Mouse (Mus musculus): ENCODE data around the gene Prmt9. TPM values are rescaled to one million over a fixed set of nuclear protein-coding genes. Genes with fewer than 3 reads are reported as not detected.
A peak's percentile ranks its signal among the peaks of the same experiment; 100 is the strongest.

Gene Prmt9
- total RNA-seq (2014; fragmentation: Nextera tagmentation) (30.6 and 34.9 TPM in 2 replicates), total RNA-seq (2017) (35.5 and 36.8 TPM in 2 replicates), polyA plus RNA-seq (2012) (5.5 and 6.2 TPM in 2 replicates)

DNA sequence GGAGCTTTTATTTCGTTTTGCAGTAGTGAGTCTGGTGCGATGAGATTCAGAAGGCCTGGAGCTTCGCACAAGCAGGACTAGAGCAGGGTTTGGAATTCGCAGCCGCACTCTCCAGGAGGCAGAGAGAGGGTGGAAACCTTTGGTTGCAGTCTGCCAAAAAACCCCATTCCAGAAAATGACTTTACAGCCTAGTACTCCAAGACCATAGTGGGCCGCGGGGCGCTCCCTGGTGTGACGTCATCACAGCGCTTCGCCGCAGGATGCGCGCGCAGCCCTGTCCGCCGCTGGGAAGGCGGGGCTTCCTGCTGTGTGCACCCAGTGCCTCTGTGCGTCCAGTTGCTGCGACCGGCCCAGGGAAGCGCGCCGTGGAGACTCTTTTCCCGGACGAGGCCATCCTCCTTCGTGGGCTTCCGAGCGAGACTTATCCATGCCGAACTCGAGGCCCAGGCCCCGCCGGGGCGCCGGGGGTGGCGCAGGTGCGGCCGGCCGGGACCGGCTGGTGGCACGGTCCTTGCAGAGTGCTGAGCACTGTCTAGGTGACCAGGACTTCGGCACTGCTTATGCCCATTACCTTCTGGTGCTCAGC is at the start of gene Prmt9:
TSS of gene Prmt9 (plus strand) at position 277 of the 586 bp plus-strand sequence.
- TF ChIP-seq CTCF (IDR thresholded peaks at IDR 0.05; ENCODE audit: low read depth, low read length) (no peak), GATA1 (IDR thresholded peaks at IDR 0.05; ENCODE audit: borderline replicate concordance, low read length) (no peak), GATA2 (IDR thresholded peaks at IDR 0.05; ENCODE audit: borderline replicate concordance, low read depth, low read length) (no peak), POLR2AphosphoS5 (IDR thresholded peaks at IDR 0.05; ENCODE audit: insufficient replicate concordance, low read depth, low read length) (no peak), TAL1 (conservative IDR thresholded peaks at IDR 0.05; ENCODE audit: low read depth, low read length) (no peak)
- Histone ChIP-seq H3K27me3 (ENCODE audit: insufficient read depth, low read length) (no peaks in the 10 kb centered on the region), H3K36me3 (replicated peaks) (peaks cover 32% of the 10 kb centered on the region), H3K9me3 (replicated peaks) (peaks cover 13% of the 10 kb centered on the region), H3K4me3 (ENCODE audit: low read depth, low read length) (peak within 1 kb of the TSS; percentile 93), H3K4me1 (ENCODE audit: insufficient read depth, low read depth, low read length) (peaks cover 37% of the 10 kb centered on the region)
- ATAC-seq (ENCODE audit: extremely low read depth, insufficient number of reproducible peaks, low FRiP score, poor library complexity, severe bottlenecking) (peak; percentile 58; the same call in 1 of the 2 replicates), DNase-seq (ENCODE audit: low spot score) (peak; percentile 88)

GRCm38 (mm10) chr8:77500264-77500663 is 48.9 kb upstream of the Prmt9 start:
- peaks cover 44% of the 10 kb centered on the region for H3K4me1 ChIP-seq (ENCODE audit: insufficient read depth, low read depth, low read length)
- H3K9me3 ChIP-seq (replicated peaks) = no peaks in the 10 kb centered on the region
- peaks cover 40% of the 10 kb centered on the region for H3K36me3 ChIP-seq (replicated peaks)
- ATAC-seq (ENCODE audit: extremely low read depth, insufficient number of reproducible peaks, low FRiP score, poor library complexity, severe bottlenecking) (no peak), DNase-seq (ENCODE audit: low spot score) (no peak)
- H3K27me3 ChIP-seq (ENCODE audit: insufficient read depth, low read length) = no peaks in the 10 kb centered on the region
- TF ChIP-seq TAL1 (conservative IDR thresholded peaks at IDR 0.05; ENCODE audit: low read depth, low read length) (no peak), POLR2AphosphoS5 (IDR thresholded peaks at IDR 0.05; ENCODE audit: insufficient replicate concordance, low read depth, low read length) (no peak)
- H3K4me3 ChIP-seq (ENCODE audit: low read depth, low read length) = no peak overlapping the region

GRCm38 (mm10) chr8:77501131-77501530 is 48.1 kb upstream of the Prmt9 start:
- H3K4me1 ChIP-seq (ENCODE audit: insufficient read depth, low read depth, low read length) = peaks cover 37% of the 10 kb centered on the region
- TF ChIP-seq POLR2AphosphoS5 (IDR thresholded peaks at IDR 0.05; ENCODE audit: insufficient replicate concordance, low read depth, low read length) (no peak), CTCF (IDR thresholded peaks at IDR 0.05; ENCODE audit: low read depth, low read length) (no peak), GATA1 (IDR thresholded peaks at IDR 0.05; ENCODE audit: borderline replicate concordance, low read length) (no peak), TAL1 (conservative IDR thresholded peaks at IDR 0.05; ENCODE audit: low read depth, low read length) (no peak)
- ATAC-seq (ENCODE audit: extremely low read depth, insufficient number of reproducible peaks, low FRiP score, poor library complexity, severe bottlenecking) (no peak), DNase-seq (ENCODE audit: low spot score) (no peak)
- H3K4me3 ChIP-seq (ENCODE audit: low read depth, low read length) = no peak overlapping the region
- H3K27me3 ChIP-seq (ENCODE audit: insufficient read depth, low read length) = no peaks in the 10 kb centered on the region
- peaks cover 40% of the 10 kb centered on the region for H3K36me3 ChIP-seq (replicated peaks)
- no peaks in the 10 kb centered on the region for H3K9me3 ChIP-seq (replicated peaks)

- no peak overlapping the region for H3K4me3 ChIP-seq (ENCODE audit: low read depth, low read length)
- peaks cover 28% of the 10 kb centered on the region for H3K4me1 ChIP-seq (ENCODE audit: insufficient read depth, low read depth, low read length)
- no peak for TF ChIP-seq GATA2 (IDR thresholded peaks at IDR 0.05; ENCODE audit: borderline replicate concordance, low read depth, low read length)
- no peak for TF ChIP-seq POLR2AphosphoS5 (IDR thresholded peaks at IDR 0.05; ENCODE audit: insufficient replicate concordance, low read depth, low read length)
- no peak for TF ChIP-seq CTCF (IDR thresholded peaks at IDR 0.05; ENCODE audit: low read depth, low read length)
- TF ChIP-seq TAL1 (conservative IDR thresholded peaks at IDR 0.05; ENCODE audit: low read depth, low read length) = no peak
- TF ChIP-seq GATA1 (IDR thresholded peaks at IDR 0.05; ENCODE audit: borderline replicate concordance, low read length) = no peak
- H3K36me3 ChIP-seq (replicated peaks) = peaks cover 48% of the 10 kb centered on the region
- no peaks in the 10 kb centered on the region for H3K9me3 ChIP-seq (replicated peaks)
- ATAC-seq (ENCODE audit: extremely low read depth, insufficient number of reproducible peaks, low FRiP score, poor library complexity, severe bottlenecking) (no peak), DNase-seq (ENCODE audit: low spot score) (no peak)
- H3K27me3 ChIP-seq (ENCODE audit: insufficient read depth, low read length) = no peaks in the 10 kb centered on the region
These were observed 46.6 kb upstream of the Prmt9 start for GRCm38 (mm10) chr8:77502547-77502946.

DNA sequence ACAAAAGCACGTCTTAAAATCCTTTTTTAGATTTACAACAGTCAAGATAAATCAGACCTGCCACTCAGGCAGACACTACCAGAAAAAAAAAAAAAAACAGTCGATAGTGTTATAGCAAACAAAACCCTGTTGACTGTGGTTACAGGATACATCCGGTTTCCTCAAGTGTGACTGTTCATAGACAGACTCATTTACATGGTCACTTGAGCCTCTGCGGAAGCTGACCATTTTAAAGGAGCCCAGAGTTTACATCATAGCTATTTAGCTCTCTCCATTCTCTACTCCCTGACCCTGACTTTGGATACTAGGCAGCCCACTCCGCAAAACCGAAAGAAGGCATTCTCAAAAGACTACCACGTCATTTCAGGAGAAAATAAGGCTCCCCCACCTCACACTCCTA is 42.7 kb upstream of the Prmt9 start:
- ATAC-seq (ENCODE audit: extremely low read depth, insufficient number of reproducible peaks, low FRiP score, poor library complexity, severe bottlenecking) (no peak), DNase-seq (ENCODE audit: low spot score) (no peak)
- TF ChIP-seq CTCF (IDR thresholded peaks at IDR 0.05; ENCODE audit: low read depth, low read length) (no peak), GATA1 (IDR thresholded peaks at IDR 0.05; ENCODE audit: borderline replicate concordance, low read length) (no peak), TAL1 (conservative IDR thresholded peaks at IDR 0.05; ENCODE audit: low read depth, low read length) (no peak), POLR2AphosphoS5 (IDR thresholded peaks at IDR 0.05; ENCODE audit: insufficient replicate concordance, low read depth, low read length) (no peak), GATA2 (IDR thresholded peaks at IDR 0.05; ENCODE audit: borderline replicate concordance, low read depth, low read length) (no peak)
- no peak overlapping the region for H3K4me3 ChIP-seq (ENCODE audit: low read depth, low read length)
- peaks cover 29% of the 10 kb centered on the region for H3K4me1 ChIP-seq (ENCODE audit: insufficient read depth, low read depth, low read length)
- no peaks in the 10 kb centered on the region for H3K27me3 ChIP-seq (ENCODE audit: insufficient read depth, low read length)
- peaks cover 46% of the 10 kb centered on the region for H3K36me3 ChIP-seq (replicated peaks)
- no peaks in the 10 kb centered on the region for H3K9me3 ChIP-seq (replicated peaks)

DNA sequence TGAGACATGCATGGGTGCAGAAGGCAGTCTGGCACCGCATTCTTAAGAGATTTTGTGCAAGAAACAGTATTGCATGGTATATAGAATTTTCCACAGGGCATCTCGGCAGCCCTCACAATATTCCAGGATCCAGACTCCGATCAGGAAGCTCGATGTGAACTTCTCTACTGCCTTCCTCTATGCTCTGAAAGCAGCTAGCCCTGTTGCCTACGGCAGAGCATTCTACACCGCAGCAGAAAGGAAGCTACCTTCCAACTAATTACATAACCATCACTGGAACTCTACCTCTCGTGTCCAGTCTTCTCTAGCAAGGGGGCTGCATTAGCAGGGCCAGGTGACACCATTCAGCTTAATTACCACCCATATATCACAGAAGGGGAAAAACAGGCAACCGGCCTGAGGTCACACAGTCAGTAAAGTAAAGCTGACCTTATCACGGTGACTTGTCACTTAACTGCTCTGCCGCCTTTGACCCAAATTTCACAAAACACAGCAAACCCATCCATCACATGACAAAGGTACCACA is 41.6 kb upstream of the Prmt9 start:
- H3K27me3 ChIP-seq (ENCODE audit: insufficient read depth, low read length) = no peaks in the 10 kb centered on the region
- no peak for ATAC-seq (ENCODE audit: extremely low read depth, insufficient number of reproducible peaks, low FRiP score, poor library complexity, severe bottlenecking)
- peaks cover 42% of the 10 kb centered on the region for H3K36me3 ChIP-seq (replicated peaks)
- no peak for DNase-seq (ENCODE audit: low spot score)
- H3K4me3 ChIP-seq (ENCODE audit: low read depth, low read length) = no peak overlapping the region
- TF ChIP-seq GATA1 (IDR thresholded peaks at IDR 0.05; ENCODE audit: borderline replicate concordance, low read length) (no peak), CTCF (IDR thresholded peaks at IDR 0.05; ENCODE audit: low read depth, low read length) (no peak), POLR2AphosphoS5 (IDR thresholded peaks at IDR 0.05; ENCODE audit: insufficient replicate concordance, low read depth, low read length) (no peak), GATA2 (IDR thresholded peaks at IDR 0.05; ENCODE audit: borderline replicate concordance, low read depth, low read length) (no peak), TAL1 (conservative IDR thresholded peaks at IDR 0.05; ENCODE audit: low read depth, low read length) (no peak)
- peaks cover 31% of the 10 kb centered on the region for H3K4me1 ChIP-seq (ENCODE audit: insufficient read depth, low read depth, low read length)
- H3K9me3 ChIP-seq (replicated peaks) = no peaks in the 10 kb centered on the region
